ENCODE assay signal across 15 mouse cellular contexts in the genomic region with DNA sequence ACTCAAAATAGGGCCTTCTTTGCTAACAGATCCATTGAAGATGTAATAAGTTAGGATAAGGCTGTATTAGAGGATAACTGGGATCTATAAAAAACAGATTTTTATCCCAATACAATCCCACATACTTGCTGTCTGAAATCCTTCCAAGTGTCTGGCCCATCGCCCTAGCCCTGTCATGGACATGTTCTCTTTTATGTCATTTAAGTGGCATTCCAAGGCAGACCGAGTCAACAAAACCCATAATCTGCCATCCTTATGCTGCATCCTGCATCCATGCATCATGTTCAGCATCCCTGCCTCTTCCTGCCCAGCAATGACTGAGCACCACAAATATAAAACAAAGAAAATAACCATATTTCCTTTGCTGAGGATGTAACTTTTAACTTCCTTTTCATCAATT.
"Had no signal": no experiment of that assay in that cellular context is flagged by ENCODE, and none has a peak within 500 bp of the region (broad histone marks: within the 10 kb centered on the region; RNA-seq: fewer than 3 reads in every experiment).

No protein-coding gene starts in this region.

- H3K27ac ChIP-seq: kidney, embryonic 15.5 days; limb, embryonic 12.5 days; limb, embryonic 15.5 days; liver, embryonic 14.5 days; midbrain, embryonic 13.5 days; stomach, postnatal 0 days had no signal

- H3K9ac ChIP-seq: kidney, embryonic 15.5 days; limb, embryonic 12.5 days; limb, embryonic 15.5 days; liver, embryonic 14.5 days; liver, postnatal 0 days; lung, embryonic 14.5 days; midbrain, embryonic 13.5 days had no signal

- H3K9me3 ChIP-seq: kidney, embryonic 15.5 days; limb, embryonic 12.5 days; limb, embryonic 15.5 days had no signal

- DNase-seq: kidney, postnatal 10 days; liver, postnatal 0 days; lung, embryonic 14.5 days; right cerebral cortex, postnatal 4 days; thymus, adult 2 months; thymus, postnatal 14 days; thymus, postnatal 4 days had no signal

- H3K36me3 ChIP-seq: kidney, embryonic 15.5 days; limb, embryonic 12.5 days; limb, embryonic 15.5 days; midbrain, embryonic 13.5 days had no signal

- ATAC-seq: liver, postnatal 0 days; lung, postnatal 0 days; midbrain, embryonic 13.5 days had no signal

- H3K27me3 ChIP-seq: kidney, embryonic 15.5 days; limb, embryonic 12.5 days; limb, embryonic 15.5 days; midbrain, embryonic 13.5 days had no signal

- H3K4me3 ChIP-seq: kidney, embryonic 15.5 days; limb, embryonic 12.5 days; limb, embryonic 15.5 days; midbrain, embryonic 13.5 days had no signal

- H3K4me2 ChIP-seq: kidney, embryonic 15.5 days; limb, embryonic 12.5 days; limb, embryonic 15.5 days; liver, embryonic 11.5 days; lung, embryonic 14.5 days; midbrain, embryonic 13.5 days had no signal

- H3K4me1 ChIP-seq: kidney, embryonic 15.5 days; limb, embryonic 15.5 days; midbrain, embryonic 13.5 days had no signal
